Mouse (Mus musculus): ENCODE measurements around the gene Teddm2. TPM values are rescaled to one million over a fixed set of nuclear protein-coding genes. Genes with fewer than 3 reads are reported as not detected.

The Teddm2 gene
- polyA plus RNA-seq, 1 experiment from 2014 or later: 1.3 TPM

DNA sequence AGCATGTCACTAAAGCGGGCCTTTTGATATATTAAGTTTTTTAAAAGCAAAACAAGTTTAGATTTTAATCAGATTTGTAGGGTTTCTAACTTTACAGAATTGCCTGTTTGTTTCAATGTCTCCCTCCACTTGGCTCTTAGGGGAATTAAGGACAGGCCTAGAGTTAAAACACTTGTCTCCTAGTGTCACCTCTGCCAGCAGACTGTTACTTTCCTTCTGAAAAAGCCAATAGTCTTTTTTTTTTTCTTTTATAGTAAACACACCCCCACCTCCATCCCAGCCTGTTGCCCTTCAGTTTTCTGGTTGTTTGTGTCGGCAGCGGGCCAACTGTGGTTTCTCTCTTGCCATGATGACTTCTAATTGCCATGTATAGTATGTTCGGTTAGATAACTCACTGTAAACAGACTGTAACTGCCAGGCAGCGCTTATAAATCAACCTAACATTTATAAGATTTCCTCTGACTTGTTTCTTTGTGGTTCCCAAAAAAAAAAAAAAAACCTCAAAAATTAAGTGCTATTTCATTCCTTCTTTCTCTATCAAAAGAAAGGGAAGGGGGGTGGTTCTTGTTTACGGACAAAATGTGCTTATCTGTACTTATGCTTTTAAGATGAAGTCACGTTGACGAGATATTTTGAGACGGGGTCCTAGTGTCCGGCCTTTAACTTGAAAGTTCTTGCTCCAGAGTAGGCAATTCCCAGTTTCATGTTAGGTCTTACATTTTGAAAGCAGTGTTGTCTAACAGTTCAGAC lies 9.4 kb upstream of the Teddm2 start:
- Histone ChIP-seq H3K4me2 (ENCODE audit: low read depth, low read length) (no peak overlapping the region), H3K9me3 (ENCODE audit: control insufficient read depth, low read length) (no peaks in the 10 kb centered on the region), H3K4me3 (ENCODE audit: low read depth, low read length) (no peak overlapping the region), H3K4me1 (ENCODE audit: control insufficient read depth, insufficient read depth, low read length) (no peaks in the 10 kb centered on the region), H3K36me3 (ENCODE audit: control insufficient read depth, insufficient read depth, low read length) (peaks cover 40% of the 10 kb centered on the region), H3K27ac (ENCODE audit: low read depth, low read length) (no peak overlapping the region), H3K27me3 (ENCODE audit: control insufficient read depth, insufficient read depth, low read length) (no peaks in the 10 kb centered on the region), H3K9ac (replicated peaks; ENCODE audit: low read depth, low read length) (no peak overlapping the region)
- no peak for ATAC-seq (ENCODE audit: low read depth)
- 94% methylated on average over 10 of the region's 10 CpGs for WGBS

DNA sequence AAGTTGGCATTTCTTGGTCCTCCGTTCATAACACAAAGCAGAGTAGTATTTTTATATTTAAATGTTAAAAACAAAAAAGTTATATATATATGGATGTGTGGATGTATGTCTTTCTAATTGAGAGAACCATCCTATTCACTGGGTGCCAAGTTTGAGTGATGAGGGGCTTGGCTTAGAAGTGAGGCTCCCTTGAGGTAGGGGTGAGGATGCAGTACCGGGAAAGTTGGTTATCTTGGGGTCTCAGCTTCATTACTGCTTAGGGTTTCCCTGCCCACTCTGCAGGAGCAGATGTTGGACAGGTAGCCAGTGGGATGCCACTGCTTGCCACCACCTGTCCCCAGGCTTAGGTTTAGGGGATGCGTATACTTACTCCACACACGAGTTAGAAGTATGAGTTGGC lies 8.7 kb upstream of the Teddm2 start:
- ATAC-seq (ENCODE audit: low read depth): no peak

DNA sequence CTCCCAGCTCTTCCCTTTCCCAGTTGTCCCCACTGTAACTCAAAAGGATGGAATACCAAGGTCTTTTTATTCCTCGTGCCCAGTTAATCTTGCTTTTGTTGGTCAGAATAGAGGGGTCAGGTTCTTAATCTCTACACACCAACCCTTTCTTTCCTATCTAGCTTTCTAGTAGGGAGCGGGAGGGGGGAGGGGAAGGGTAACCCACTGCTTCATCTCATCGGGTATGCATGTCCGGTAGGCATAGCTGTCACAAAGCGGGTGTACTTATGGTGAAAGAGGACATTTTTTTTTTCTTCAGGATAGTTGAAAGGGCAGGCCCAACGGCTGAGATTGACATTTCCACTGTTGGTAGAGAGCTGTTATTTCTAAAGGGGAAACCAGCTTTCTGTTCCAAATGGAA lies 8.2 kb upstream of the Teddm2 start:
- WGBS: 87% methylated on average over 6 of the region's 6 CpGs
- H3K4me3 ChIP-seq (ENCODE audit: low read depth, low read length): no peak overlapping the region
- H3K4me1 ChIP-seq (ENCODE audit: control insufficient read depth, insufficient read depth, low read length): peaks cover 2% of the 10 kb centered on the region; the same call in 1 of the 2 replicates
- H3K36me3 ChIP-seq (ENCODE audit: control insufficient read depth, insufficient read depth, low read length): peaks cover 48% of the 10 kb centered on the region
- H3K4me2 ChIP-seq (ENCODE audit: low read depth, low read length): no peak overlapping the region
- H3K9me3 ChIP-seq (ENCODE audit: control insufficient read depth, low read length): no peaks in the 10 kb centered on the region
- no peak overlapping the region for H3K27ac ChIP-seq (ENCODE audit: low read depth, low read length)
- no peaks in the 10 kb centered on the region for H3K27me3 ChIP-seq (ENCODE audit: control insufficient read depth, insufficient read depth, low read length)
- no peak for ATAC-seq (ENCODE audit: low read depth)
- H3K9ac ChIP-seq (replicated peaks; ENCODE audit: low read depth, low read length): no peak overlapping the region

More for the DNA sequence above, 8.7 kb upstream of the Teddm2 start:
- H3K9me3 ChIP-seq (ENCODE audit: control insufficient read depth, low read length): no peaks in the 10 kb centered on the region
- H3K4me2 ChIP-seq (ENCODE audit: low read depth, low read length): no peak overlapping the region
- H3K36me3 ChIP-seq (ENCODE audit: control insufficient read depth, insufficient read depth, low read length): peaks cover 43% of the 10 kb centered on the region
- WGBS: 91% methylated on average over 4 of the region's 4 CpGs
- no peak overlapping the region for H3K27ac ChIP-seq (ENCODE audit: low read depth, low read length)
- no peaks in the 10 kb centered on the region for H3K4me1 ChIP-seq (ENCODE audit: control insufficient read depth, insufficient read depth, low read length)
- H3K27me3 ChIP-seq (ENCODE audit: control insufficient read depth, insufficient read depth, low read length): no peaks in the 10 kb centered on the region
- no peak overlapping the region for H3K9ac ChIP-seq (replicated peaks; ENCODE audit: low read depth, low read length)
- no peak overlapping the region for H3K4me3 ChIP-seq (ENCODE audit: low read depth, low read length)

DNA sequence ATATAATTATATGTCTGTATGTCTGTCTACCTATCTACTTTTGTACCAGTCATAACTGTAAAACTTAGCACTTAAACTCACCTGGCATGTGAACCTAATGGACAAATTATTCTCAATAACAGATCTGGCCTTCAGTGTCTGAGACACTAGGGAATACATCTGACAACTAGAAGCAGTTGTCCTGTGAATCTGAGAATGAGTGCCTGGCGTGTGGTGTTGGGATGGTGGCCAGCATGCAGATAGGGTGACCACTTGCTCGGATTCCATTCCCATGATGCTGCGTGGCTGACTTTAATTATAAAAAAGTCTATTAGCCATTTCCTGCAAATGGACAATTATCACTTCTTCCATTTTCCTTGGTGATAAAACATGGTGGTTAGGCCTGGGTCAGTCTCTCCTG lies 5.9 kb upstream of the Teddm2 start:
- Histone ChIP-seq H3K4me1 (ENCODE audit: control insufficient read depth, insufficient read depth, low read length) (peaks cover 20% of the 10 kb centered on the region), H3K9ac (replicated peaks; ENCODE audit: low read depth, low read length) (no peak overlapping the region), H3K27ac (ENCODE audit: low read depth, low read length) (no peak overlapping the region), H3K27me3 (ENCODE audit: control insufficient read depth, insufficient read depth, low read length) (no peaks in the 10 kb centered on the region), H3K9me3 (ENCODE audit: control insufficient read depth, low read length) (no peaks in the 10 kb centered on the region), H3K36me3 (ENCODE audit: control insufficient read depth, insufficient read depth, low read length) (peaks cover 54% of the 10 kb centered on the region), H3K4me3 (ENCODE audit: low read depth, low read length) (no peak overlapping the region), H3K4me2 (ENCODE audit: low read depth, low read length) (no peak overlapping the region)
- over 99% methylated on average over 3 of the region's 3 CpGs for WGBS
- no peak for ATAC-seq (ENCODE audit: low read depth)

DNA sequence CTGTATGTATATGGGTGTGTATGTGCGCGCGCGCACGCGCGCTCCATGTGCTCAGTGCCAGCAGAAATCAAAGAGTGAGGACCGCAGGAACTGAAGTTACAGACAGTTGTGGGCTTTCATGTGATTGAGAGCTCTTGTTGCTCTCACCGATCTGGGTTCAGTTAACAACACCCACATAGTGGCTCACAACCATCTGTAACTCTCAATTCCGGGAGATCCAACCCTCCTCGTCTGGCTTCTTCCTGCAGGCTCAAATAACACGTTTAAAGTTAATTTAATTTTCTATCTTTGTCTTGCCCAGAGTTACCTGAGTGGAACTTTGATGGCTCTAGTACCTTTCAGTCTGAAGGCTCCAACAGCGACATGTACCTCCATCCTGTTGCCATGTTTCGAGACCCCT lies 4.2 kb upstream of the Teddm2 start:
- Histone ChIP-seq H3K4me1 (ENCODE audit: control insufficient read depth, insufficient read depth, low read length) (peaks cover 20% of the 10 kb centered on the region), H3K36me3 (ENCODE audit: control insufficient read depth, insufficient read depth, low read length) (peaks cover 47% of the 10 kb centered on the region), H3K27ac (ENCODE audit: low read depth, low read length) (no peak overlapping the region), H3K9ac (replicated peaks; ENCODE audit: low read depth, low read length) (no peak overlapping the region), H3K4me3 (ENCODE audit: low read depth, low read length) (no peak overlapping the region), H3K9me3 (ENCODE audit: control insufficient read depth, low read length) (no peaks in the 10 kb centered on the region), H3K4me2 (ENCODE audit: low read depth, low read length) (no peak overlapping the region), H3K27me3 (ENCODE audit: control insufficient read depth, insufficient read depth, low read length) (no peaks in the 10 kb centered on the region)
- no peak for ATAC-seq (ENCODE audit: low read depth)
- WGBS: 97% methylated on average over 14 of the region's 14 CpGs

DNA sequence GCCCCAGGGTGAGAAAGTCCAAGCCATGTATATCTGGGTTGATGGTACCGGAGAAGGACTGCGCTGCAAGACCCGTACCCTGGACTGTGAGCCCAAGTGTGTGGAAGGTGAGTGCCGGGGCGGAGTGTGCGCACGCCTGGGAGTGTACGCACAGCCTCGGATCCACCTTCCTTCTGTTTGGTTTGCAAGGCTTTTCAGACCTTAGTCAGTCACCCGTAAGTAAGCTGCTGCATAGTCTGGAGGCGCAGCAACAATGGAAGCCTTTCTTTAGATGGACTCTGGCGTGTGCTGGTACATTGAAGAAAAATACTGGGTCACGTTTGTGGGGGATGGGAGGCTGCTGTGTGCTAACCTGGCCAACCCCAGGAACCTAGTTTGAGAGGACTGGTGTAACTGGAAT lies 3.0 kb upstream of the Teddm2 start:
- WGBS: 38% methylated on average over 13 of the region's 13 CpGs
- Histone ChIP-seq H3K27ac (ENCODE audit: low read depth, low read length) (no peak overlapping the region), H3K4me1 (ENCODE audit: control insufficient read depth, insufficient read depth, low read length) (peaks cover 22% of the 10 kb centered on the region), H3K9ac (replicated peaks; ENCODE audit: low read depth, low read length) (peak overlapping the region; percentile 11; the same call in 1 of the 2 replicates), H3K36me3 (ENCODE audit: control insufficient read depth, insufficient read depth, low read length) (peaks cover 38% of the 10 kb centered on the region), H3K4me2 (ENCODE audit: low read depth, low read length) (peak overlapping the region; percentile 93), H3K27me3 (ENCODE audit: control insufficient read depth, insufficient read depth, low read length) (no peaks in the 10 kb centered on the region), H3K9me3 (ENCODE audit: control insufficient read depth, low read length) (no peaks in the 10 kb centered on the region), H3K4me3 (ENCODE audit: low read depth, low read length) (0 out of 2 replicates have a peak overlapping the region, but pooled peaks have one; percentile 4)
- ATAC-seq (ENCODE audit: low read depth): no peak

DNA sequence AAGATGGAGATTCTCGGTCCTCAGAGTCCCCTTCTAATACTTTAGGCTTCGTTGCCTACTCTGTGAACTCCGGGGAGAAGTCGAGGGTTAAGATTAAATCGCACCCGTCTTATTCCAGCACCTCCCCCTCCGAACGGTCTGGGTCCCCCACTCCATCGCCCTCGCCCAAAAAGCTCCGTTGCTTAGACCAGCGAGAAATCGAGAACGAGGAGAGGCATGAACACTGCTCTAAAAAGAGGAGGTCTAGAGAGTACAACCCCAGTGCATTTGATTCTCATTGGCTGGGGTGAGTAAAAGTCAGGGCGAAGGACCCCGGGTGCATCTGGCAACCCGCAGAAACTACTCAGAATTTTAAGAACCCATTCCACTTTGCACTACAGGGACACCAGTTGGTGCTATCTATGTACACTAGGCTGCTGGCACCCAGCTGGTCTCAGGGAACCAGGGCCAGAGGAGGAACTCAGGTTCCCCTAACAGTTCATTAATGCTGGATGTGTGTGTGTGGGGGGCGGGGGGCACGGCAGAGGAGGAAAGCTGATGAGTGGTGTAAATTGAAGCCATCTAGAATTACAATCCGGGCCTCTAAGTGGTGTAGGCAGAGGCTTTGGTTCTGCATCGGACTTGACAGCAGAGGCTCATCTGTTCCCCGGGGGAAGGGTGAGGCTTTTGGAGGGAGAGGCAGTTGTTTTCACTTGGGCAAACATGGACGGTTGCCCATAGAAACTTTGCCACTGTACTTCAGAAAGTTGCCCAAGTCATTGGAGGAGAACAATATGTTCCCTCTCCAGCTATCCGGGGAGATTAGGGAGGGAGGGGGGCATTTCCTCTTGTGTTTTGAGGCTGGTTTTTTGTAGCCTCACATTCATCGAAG lies 1.1 kb upstream of the Teddm2 start:
- 1% methylated on average over 25 of the region's 25 CpGs for WGBS
- Histone ChIP-seq H3K27ac (ENCODE audit: low read depth, low read length) (peak overlapping the region; percentile 98), H3K4me3 (ENCODE audit: low read depth, low read length) (peak overlapping the region; percentile 95), H3K9me3 (ENCODE audit: control insufficient read depth, low read length) (no peaks in the 10 kb centered on the region), H3K4me2 (ENCODE audit: low read depth, low read length) (peak overlapping the region; percentile 93), H3K9ac (replicated peaks; ENCODE audit: low read depth, low read length) (peak overlapping the region; percentile 90), H3K36me3 (ENCODE audit: control insufficient read depth, insufficient read depth, low read length) (peaks cover 20% of the 10 kb centered on the region), H3K27me3 (ENCODE audit: control insufficient read depth, insufficient read depth, low read length) (no peaks in the 10 kb centered on the region), H3K4me1 (ENCODE audit: control insufficient read depth, insufficient read depth, low read length) (peaks cover 22% of the 10 kb centered on the region)
- ATAC-seq (ENCODE audit: low read depth): no peak

DNA sequence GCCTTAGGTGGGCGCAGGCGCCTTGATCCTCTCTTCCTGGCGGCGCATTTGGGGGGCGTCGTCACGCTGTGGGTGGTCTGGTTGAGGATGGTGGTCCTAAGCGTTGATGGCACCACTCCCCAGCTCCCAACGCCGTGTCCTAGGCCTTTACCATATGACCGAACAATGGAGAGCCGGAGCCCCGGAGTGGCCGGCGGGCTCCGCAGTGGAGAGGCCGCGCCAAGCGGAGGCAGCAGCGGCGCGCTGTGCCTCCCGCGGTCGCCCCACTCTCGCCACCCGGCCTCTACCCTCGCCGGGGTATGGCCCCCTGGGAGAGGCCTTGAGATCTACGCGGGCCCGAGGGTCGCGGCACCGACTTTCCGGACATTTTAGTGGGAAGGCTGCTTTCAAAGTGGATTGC lies 353 bp upstream of the Teddm2 start:
- Histone ChIP-seq H3K27ac (ENCODE audit: low read depth, low read length) (peak overlapping the region; percentile 98), H3K4me2 (ENCODE audit: low read depth, low read length) (peak overlapping the region; percentile 93), H3K9me3 (ENCODE audit: control insufficient read depth, low read length) (no peaks in the 10 kb centered on the region), H3K27me3 (ENCODE audit: control insufficient read depth, insufficient read depth, low read length) (no peaks in the 10 kb centered on the region), H3K4me1 (ENCODE audit: control insufficient read depth, insufficient read depth, low read length) (peaks cover 22% of the 10 kb centered on the region), H3K4me3 (ENCODE audit: low read depth, low read length) (peak overlapping the region; percentile 95), H3K9ac (replicated peaks; ENCODE audit: low read depth, low read length) (peak overlapping the region; percentile 90), H3K36me3 (ENCODE audit: control insufficient read depth, insufficient read depth, low read length) (peaks cover 14% of the 10 kb centered on the region; the same call in 1 of the 2 replicates)
- ATAC-seq (ENCODE audit: low read depth): peak; percentile 54
- WGBS: under 1% methylated on average over 34 of the region's 36 CpGs

Measured in neural tube, embryonic 14.5 days (tissue).